Mouse (Mus musculus): ENCODE data around the gene Reps2. TPM values are rescaled to one million over a fixed set of nuclear protein-coding genes. Genes with fewer than 3 reads are reported as not detected.

Reps2 gene
- polyA plus RNA-seq, 1 experiment from 2014 or later = 0.60 TPM

GRCm38 (mm10) chrX:162552383-162552782 lies 91.1 kb downstream of the Reps2 start:
- H3K9me3 ChIP-seq (ENCODE audit: control insufficient read depth) = no peaks in the 10 kb centered on the region
- no peak overlapping the region for H3K4me2 ChIP-seq (replicated peaks; ENCODE audit: low read depth)
- no peak overlapping the region for H3K9ac ChIP-seq (ENCODE audit: low read depth, low read length)
- no peak overlapping the region for H3K27ac ChIP-seq (ENCODE audit: low read depth, low read length)
- H3K4me1 ChIP-seq (replicated peaks; ENCODE audit: control insufficient read depth, insufficient read depth, low read length) = no peaks in the 10 kb centered on the region
- no peaks in the 10 kb centered on the region for H3K36me3 ChIP-seq (ENCODE audit: control insufficient read depth, insufficient read depth)
- no peak overlapping the region for H3K4me3 ChIP-seq (ENCODE audit: low read depth, low read length)
- H3K27me3 ChIP-seq (replicated peaks; ENCODE audit: control insufficient read depth, insufficient read depth, low read length) = no peaks in the 10 kb centered on the region
- whole genome bisulfite sequencing = 61% methylated on average over 8 of the region's 8 CpGs
- no peak for ATAC-seq
- no peak for TF ChIP-seq CTCF (IDR thresholded peaks at IDR 0.05; ENCODE audit: low read depth)

GRCm38 (mm10) chrX:162545037-162545436 lies 98.4 kb downstream of the Reps2 start:
- H3K27ac ChIP-seq (ENCODE audit: low read depth, low read length) = no peak overlapping the region
- no peak for TF ChIP-seq CTCF (IDR thresholded peaks at IDR 0.05; ENCODE audit: low read depth)
- no peaks in the 10 kb centered on the region for H3K4me1 ChIP-seq (replicated peaks; ENCODE audit: control insufficient read depth, insufficient read depth, low read length)
- no peaks in the 10 kb centered on the region for H3K27me3 ChIP-seq (replicated peaks; ENCODE audit: control insufficient read depth, insufficient read depth, low read length)
- H3K36me3 ChIP-seq (ENCODE audit: control insufficient read depth, insufficient read depth) = no peaks in the 10 kb centered on the region
- no peak overlapping the region for H3K4me2 ChIP-seq (replicated peaks; ENCODE audit: low read depth)
- no peak overlapping the region for H3K4me3 ChIP-seq (ENCODE audit: low read depth, low read length)
- H3K9me3 ChIP-seq (ENCODE audit: control insufficient read depth) = no peaks in the 10 kb centered on the region
- ATAC-seq = no peak
- no peak overlapping the region for H3K9ac ChIP-seq (ENCODE audit: low read depth, low read length)

- no peak overlapping the region for H3K4me2 ChIP-seq (replicated peaks; ENCODE audit: low read depth)
- H3K27me3 ChIP-seq (replicated peaks; ENCODE audit: control insufficient read depth, insufficient read depth, low read length) = no peaks in the 10 kb centered on the region
- H3K9ac ChIP-seq (ENCODE audit: low read depth, low read length) = no peak overlapping the region
- no peaks in the 10 kb centered on the region for H3K4me1 ChIP-seq (replicated peaks; ENCODE audit: control insufficient read depth, insufficient read depth, low read length)
- H3K27ac ChIP-seq (ENCODE audit: low read depth, low read length) = no peak overlapping the region
- TF ChIP-seq CTCF (IDR thresholded peaks at IDR 0.05; ENCODE audit: low read depth) = no peak
- no peak overlapping the region for H3K4me3 ChIP-seq (ENCODE audit: low read depth, low read length)
- H3K36me3 ChIP-seq (ENCODE audit: control insufficient read depth, insufficient read depth) = no peaks in the 10 kb centered on the region
- no peak for ATAC-seq
- WGBS = 61% methylated on average over 1 of the region's 1 CpGs
- H3K9me3 ChIP-seq (ENCODE audit: control insufficient read depth) = no peaks in the 10 kb centered on the region
Observed at GRCm38 (mm10) chrX:162542576-162543227, 100.7 kb downstream of the Reps2 start.

GRCm38 (mm10) chrX:162541961-162542360 lies 101.5 kb downstream of the Reps2 start:
- Histone ChIP-seq H3K27ac (ENCODE audit: low read depth, low read length) (no peak overlapping the region), H3K4me2 (replicated peaks; ENCODE audit: low read depth) (no peak overlapping the region), H3K36me3 (ENCODE audit: control insufficient read depth, insufficient read depth) (no peaks in the 10 kb centered on the region), H3K27me3 (replicated peaks; ENCODE audit: control insufficient read depth, insufficient read depth, low read length) (no peaks in the 10 kb centered on the region), H3K4me1 (replicated peaks; ENCODE audit: control insufficient read depth, insufficient read depth, low read length) (no peaks in the 10 kb centered on the region), H3K9ac (ENCODE audit: low read depth, low read length) (no peak overlapping the region), H3K4me3 (ENCODE audit: low read depth, low read length) (no peak overlapping the region), H3K9me3 (ENCODE audit: control insufficient read depth) (no peaks in the 10 kb centered on the region)
- no peak for TF ChIP-seq CTCF (IDR thresholded peaks at IDR 0.05; ENCODE audit: low read depth)
- ATAC-seq = no peak
- 94% methylated on average over 1 of the region's 1 CpGs for WGBS

GRCm38 (mm10) chrX:162531016-162531415 lies 112.4 kb downstream of the Reps2 start:
- H3K4me1 ChIP-seq (replicated peaks; ENCODE audit: control insufficient read depth, insufficient read depth, low read length) = no peaks in the 10 kb centered on the region
- WGBS = 82% methylated on average over 2 of the region's 2 CpGs
- no peak overlapping the region for H3K9ac ChIP-seq (ENCODE audit: low read depth, low read length)

GRCm38 (mm10) chrX:162527240-162527639 lies 116.2 kb downstream of the Reps2 start:
- no peak for ATAC-seq
- Histone ChIP-seq H3K9ac (ENCODE audit: low read depth, low read length) (no peak overlapping the region), H3K27ac (ENCODE audit: low read depth, low read length) (no peak overlapping the region), H3K9me3 (ENCODE audit: control insufficient read depth) (no peaks in the 10 kb centered on the region), H3K4me1 (replicated peaks; ENCODE audit: control insufficient read depth, insufficient read depth, low read length) (no peaks in the 10 kb centered on the region), H3K4me3 (ENCODE audit: low read depth, low read length) (no peak overlapping the region), H3K27me3 (replicated peaks; ENCODE audit: control insufficient read depth, insufficient read depth, low read length) (no peaks in the 10 kb centered on the region), H3K36me3 (ENCODE audit: control insufficient read depth, insufficient read depth) (no peaks in the 10 kb centered on the region), H3K4me2 (replicated peaks; ENCODE audit: low read depth) (no peak overlapping the region)
- TF ChIP-seq CTCF (IDR thresholded peaks at IDR 0.05; ENCODE audit: low read depth) = peak; percentile 72
- 38% methylated on average over 2 of the region's 2 CpGs for WGBS

More at GRCm38 (mm10) chrX:162531016-162531415, 112.4 kb downstream of the Reps2 start:
- ATAC-seq = no peak
- H3K4me3 ChIP-seq (ENCODE audit: low read depth, low read length) = no peak overlapping the region
- no peaks in the 10 kb centered on the region for H3K36me3 ChIP-seq (ENCODE audit: control insufficient read depth, insufficient read depth)
- no peaks in the 10 kb centered on the region for H3K9me3 ChIP-seq (ENCODE audit: control insufficient read depth)
- no peaks in the 10 kb centered on the region for H3K27me3 ChIP-seq (replicated peaks; ENCODE audit: control insufficient read depth, insufficient read depth, low read length)
- H3K4me2 ChIP-seq (replicated peaks; ENCODE audit: low read depth) = no peak overlapping the region
- H3K27ac ChIP-seq (ENCODE audit: low read depth, low read length) = no peak overlapping the region
- no peak for TF ChIP-seq CTCF (IDR thresholded peaks at IDR 0.05; ENCODE audit: low read depth)

Data from intestine, postnatal 0 days (tissue).